Mouse (Mus musculus) activated CD4-positive, CD25-positive, alpha-beta regulatory T cell, adult 4 months (primary cell): ENCODE results near the gene Klhl3. TPM values are rescaled to one million over a fixed set of nuclear protein-coding genes. Genes with fewer than 3 reads are reported as not detected.
A peak's percentile ranks its signal among the peaks of the same experiment; 100 is the strongest.

ENCODE experiments used
- ATAC-seq: one replicate; pipeline ENCODE4 v1.8.0; 2017
- polyA plus RNA-seq, 2 experiments: library from polyadenylated mRNA; unstranded; fragments of 100-300 nt; shearing (Covaris generic); gene quantifications; one replicate each; pipeline ENCODE4 v1.2.1; 2017

Klhl3 gene
- polyA plus RNA-seq, 2 experiments from 2014 or later = 7.0 to 9.8 TPM

GRCm38 (mm10) chr13:58023726-58024453 lies 89.5 kb downstream of the Klhl3 start:
- ATAC-seq = no peak

- ATAC-seq = no peak
Measured at GRCm38 (mm10) chr13:58023001-58023560, 90.3 kb downstream of the Klhl3 start.

GRCm38 (mm10) chr13:58020428-58020827 lies 93.0 kb downstream of the Klhl3 start:
- no peak for ATAC-seq

- ATAC-seq = no peak
Measured at GRCm38 (mm10) chr13:58017298-58017697, 96.1 kb downstream of the Klhl3 start.

DNA sequence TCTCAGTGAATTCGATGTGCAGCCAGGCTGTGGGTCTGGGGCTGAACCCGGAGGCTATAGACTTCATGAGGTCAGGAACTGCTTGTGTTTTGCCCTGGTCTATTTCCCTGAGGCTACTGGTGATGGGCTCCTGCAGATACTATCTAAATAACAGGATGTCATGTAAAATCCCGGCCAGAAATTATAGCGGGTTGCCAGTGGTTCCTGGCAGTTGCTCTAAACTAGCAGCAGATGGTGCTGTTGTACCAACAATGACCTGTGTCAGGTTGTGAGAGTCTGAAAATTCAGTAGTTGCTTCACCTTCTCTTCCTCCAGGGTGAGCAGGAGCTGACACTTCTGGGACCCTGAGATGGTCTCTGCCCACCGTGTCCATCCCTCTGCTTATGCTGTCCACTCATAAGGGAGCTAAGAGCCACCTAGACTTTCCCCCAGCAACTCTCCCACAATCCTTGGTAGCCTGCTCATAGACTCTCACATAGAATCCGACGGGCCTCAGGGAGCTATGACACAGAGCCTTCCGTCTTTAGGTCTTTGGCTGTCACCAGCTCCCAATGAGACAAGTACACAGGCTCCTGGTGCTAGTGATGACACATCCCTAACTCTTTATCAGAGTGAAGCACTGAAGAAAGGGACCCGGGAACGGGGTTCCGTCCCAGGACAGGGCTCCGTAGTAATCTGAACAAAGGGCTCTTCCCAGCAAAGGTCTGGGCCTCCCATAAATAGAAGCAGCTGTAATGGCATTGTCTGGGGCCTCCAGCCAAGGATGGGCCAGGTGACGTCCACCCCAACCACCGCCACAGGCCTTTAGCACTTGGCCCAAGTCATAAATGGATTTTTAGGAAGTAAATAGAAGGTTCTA lies 101.1 kb downstream of the Klhl3 start:
- ATAC-seq = peak; percentile 86

- no peak for ATAC-seq
Measured at GRCm38 (mm10) chr13:58011526-58011925, 101.9 kb downstream of the Klhl3 start.

DNA sequence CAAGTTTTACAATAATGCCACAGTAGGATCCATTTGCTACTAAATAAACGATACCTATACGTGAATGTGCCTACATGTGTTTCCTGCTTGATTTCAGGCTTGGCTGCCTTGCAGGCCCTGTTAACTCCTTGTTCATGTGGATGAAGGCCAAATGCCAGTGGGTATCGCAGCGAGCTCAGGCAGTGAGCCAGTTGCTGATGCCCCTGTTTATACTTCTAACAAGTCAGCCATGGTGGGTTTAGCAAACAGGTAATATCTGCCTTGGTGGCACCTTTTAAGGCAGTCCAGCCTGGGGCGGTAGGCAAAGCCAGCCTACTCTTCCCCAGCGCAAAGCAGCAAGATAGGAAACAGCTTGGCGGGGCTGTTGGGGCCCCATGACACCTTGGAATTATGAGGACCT lies 103.0 kb downstream of the Klhl3 start:
- ATAC-seq = no peak

DNA sequence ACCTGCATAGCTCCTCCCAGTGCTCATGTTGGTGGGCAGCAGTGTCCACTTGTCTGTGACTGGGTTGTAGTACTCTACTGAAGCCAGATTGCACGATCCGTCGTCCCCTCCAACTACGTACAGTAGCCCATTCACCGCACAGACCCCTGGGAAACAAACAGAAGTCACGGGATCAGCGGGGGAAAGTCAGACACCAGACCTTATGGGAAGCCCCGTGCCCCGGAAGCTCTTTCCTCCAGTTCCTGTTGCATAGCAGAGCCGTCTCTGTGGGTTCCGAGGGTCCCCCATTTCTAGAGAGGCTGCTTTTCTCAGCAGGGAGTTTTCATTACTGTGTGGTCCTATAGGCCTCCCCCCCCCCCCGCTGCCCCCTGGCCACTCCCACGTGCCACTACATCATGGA lies 104.1 kb downstream of the Klhl3 start:
- ATAC-seq = no peak

GRCm38 (mm10) chr13:58008038-58008364 lies 105.4 kb downstream of the Klhl3 start:
- ATAC-seq = no peak

DNA sequence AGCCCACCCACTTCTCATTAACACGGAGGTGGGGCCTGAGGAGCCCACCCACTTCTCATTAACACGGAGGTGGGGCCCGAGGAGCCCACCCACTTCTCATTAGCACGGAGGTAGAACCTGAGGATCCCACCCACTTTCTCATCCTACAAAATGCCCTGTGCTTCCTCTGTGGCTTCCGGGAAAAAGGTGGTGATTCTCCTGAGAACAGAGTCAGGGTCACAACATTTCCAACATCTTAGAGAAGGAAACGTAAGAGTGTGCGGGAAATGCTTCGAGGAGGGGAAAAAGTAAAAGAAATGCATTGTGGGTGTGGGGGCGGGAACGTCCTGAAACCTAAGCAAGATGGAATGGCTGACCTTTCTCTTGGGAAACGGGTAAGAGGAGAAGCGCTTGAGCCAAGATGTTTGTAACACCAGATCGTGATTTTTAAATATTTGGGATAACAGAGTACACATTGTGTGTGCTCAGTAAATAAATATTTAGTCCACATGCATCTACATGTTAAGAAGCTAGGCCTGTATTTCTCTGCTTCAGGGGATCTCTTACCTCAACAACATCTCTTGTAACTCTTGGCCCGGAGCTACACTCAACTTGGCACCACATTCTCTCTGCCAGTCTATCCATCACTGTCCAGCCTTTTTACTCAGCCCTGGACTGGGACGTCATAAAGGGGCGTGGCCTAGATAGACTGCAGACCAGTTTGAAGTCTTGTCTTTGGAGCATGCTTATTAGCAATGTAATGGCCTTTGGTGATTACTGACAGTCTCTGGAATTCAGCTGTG lies 105.9 kb downstream of the Klhl3 start:
- ATAC-seq = no peak

GRCm38 (mm10) chr13:58001792-58002191 lies 111.6 kb downstream of the Klhl3 start:
- ATAC-seq = no peak

GRCm38 (mm10) chr13:57996536-57996935 lies 116.9 kb downstream of the Klhl3 start:
- no peak for ATAC-seq

- no peak for ATAC-seq
Measured at GRCm38 (mm10) chr13:57995864-57996263, 117.5 kb downstream of the Klhl3 start.

- ATAC-seq = no peak
Measured at GRCm38 (mm10) chr13:57984637-57985036, 128.8 kb downstream of the Klhl3 start.

- ATAC-seq = no peak
Measured at GRCm38 (mm10) chr13:57984163-57984562, 129.2 kb downstream of the Klhl3 start.

DNA sequence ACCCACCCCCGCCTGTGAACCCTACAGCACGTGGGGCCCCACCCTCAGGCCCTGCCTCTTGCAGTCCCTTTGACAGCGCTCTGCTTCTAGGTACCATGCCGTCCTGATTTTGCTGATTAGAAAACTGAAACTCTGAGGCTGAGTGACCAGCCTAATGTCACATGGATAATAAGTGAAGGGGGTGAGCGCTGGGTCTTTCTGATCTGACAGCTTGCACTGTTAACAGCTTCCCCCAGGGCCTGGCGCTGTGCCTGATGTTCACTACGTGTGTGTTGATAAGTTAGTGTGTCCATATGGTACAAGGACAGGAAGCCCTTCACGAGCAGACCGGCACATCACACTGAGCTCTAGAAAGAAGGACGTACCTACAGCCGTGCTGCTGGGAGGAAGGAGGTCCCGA lies 130.1 kb downstream of the Klhl3 start:
- ATAC-seq = no peak

DNA sequence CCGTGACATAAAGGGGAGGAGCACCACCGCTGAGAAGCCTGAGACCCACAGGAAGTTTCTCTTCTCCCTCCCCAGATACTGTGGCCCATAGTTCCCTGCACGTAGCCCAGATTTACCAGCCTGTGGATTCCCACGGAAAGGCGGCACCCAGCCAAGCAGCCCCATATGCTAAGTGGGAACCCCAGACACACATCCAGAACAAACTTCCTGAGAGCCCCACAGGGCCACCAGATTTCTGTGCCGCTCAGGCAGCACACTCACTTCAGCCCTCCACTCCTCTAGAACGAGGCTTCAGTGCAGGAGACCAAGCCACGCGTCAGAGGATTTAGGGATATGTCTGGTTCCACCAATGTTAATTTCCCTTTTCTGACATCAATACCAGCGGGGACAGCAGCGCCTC lies 130.5 kb downstream of the Klhl3 start:
- no peak for ATAC-seq

- no peak for ATAC-seq
Measured at GRCm38 (mm10) chr13:57980679-57981078, 132.7 kb downstream of the Klhl3 start.

- no peak for ATAC-seq
Measured at GRCm38 (mm10) chr13:57980071-57980470, 133.3 kb downstream of the Klhl3 start.

DNA sequence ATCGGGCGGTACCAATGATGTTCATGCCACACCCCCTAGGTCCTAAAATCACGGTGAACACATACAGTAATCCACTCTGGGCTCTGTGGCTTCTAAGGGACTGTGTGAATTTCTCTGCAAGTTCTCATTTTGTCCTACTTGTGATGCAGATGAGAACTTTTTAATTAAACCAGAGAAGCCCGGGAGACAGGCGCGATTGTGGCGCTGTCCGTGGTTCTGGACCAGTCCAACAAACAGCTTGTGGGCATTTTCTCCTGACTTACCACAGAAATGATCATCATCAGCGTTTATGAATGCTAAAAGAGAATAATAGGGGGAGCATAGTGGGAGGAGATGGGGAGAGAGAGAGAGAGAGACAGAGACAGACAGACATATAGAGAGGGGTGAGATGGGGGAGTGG lies 134.5 kb downstream of the Klhl3 start:
- no peak for ATAC-seq

DNA sequence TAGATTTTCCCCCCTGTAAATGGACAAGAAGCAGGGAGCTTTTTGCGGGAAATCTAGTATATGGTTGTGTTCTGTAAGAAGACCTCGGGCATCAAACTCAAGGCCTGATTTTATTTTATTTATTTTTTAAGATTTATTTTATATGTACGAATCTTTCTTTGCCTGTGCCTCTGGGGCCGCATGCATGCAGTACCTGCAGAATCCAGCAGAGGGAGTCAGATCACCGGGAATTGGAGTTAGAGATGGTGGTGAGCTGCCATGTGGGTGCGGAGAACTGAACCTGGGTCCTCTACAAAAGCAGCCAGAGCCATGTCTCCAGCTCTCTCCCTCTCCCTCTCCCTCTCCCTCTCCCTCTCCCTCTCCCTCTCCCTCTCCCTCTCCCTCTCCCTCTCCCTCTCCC lies 135.7 kb downstream of the Klhl3 start:
- ATAC-seq = no peak

DNA sequence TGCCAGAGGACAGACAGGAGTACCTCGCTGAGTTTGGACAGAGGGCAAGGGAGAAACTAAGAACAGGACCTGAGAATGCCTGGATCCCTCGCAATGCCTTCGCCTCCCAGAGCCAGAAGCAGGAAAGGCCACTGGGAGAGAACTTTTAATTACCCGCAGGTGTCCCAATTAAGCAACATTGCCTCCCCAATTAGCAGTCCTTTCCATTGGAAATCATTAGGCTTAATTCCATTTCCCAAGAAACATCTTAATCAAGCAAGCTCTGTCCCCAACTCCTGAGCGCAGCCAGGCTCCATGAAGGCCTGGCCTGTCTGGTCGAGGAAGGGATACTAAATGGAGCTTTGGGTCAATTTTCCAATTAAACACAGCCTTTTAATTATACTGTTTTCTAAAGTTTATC lies 147.7 kb downstream of the Klhl3 start:
- ATAC-seq = no peak

DNA sequence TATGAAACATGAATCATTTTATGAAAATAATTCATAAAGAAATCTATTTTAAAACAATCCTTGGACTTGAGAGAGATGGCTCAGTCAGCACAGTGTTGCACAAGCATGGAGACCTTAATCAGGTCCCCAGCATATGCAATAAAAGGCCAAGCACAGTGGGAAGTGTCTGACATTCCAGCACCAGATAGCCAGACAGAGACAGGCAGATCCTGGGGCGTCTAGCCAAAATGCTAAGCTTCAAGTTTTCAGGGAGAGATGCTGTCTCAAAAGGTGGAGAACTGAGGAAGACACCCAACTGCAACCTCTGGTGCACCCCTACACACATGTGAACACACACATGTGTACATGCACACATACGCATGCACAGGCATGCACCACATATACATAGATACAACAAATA lies 153.1 kb downstream of the Klhl3 start:
- no peak for ATAC-seq
